Mouse (Mus musculus) embryonic facial prominence, embryonic 15.5 days (tissue): ENCODE measurements around the gene Anapc13. TPM values are rescaled to one million over a fixed set of nuclear protein-coding genes. Genes with fewer than 3 reads are reported as not detected.

Experiments used
- ATAC-seq: fragments of 200-750 bp; cut with Nextera tagmentation; 2 replicates; pipeline ENCODE4 v1.8.0; 2017; ENCODE audit warnings: low read depth, moderate TSS enrichment; ENCODE audit not compliant: insufficient number of reproducible peaks, low FRiP score, low TSS enrichment
- H3K27ac ChIP-seq: fragments of 300-500 bp; sonication (generic); replicated peaks from 2 replicates; pipeline ENCODE4 v1.5.1; 2015; ENCODE audit warnings: mild to moderate bottlenecking, inconsistent platforms
- H3K27me3 ChIP-seq: fragments of 300-500 bp; sonication (generic); 2 replicates; pipeline ENCODE4 v1.6.1; 2015; ENCODE audit warnings: inconsistent platforms
- H3K36me3 ChIP-seq: fragments of 300-500 bp; sonication (generic); 2 replicates; pipeline ENCODE4 v1.6.1; 2015; ENCODE audit warnings: mild to moderate bottlenecking, inconsistent platforms
- H3K4me1 ChIP-seq: fragments of 300-500 bp; sonication (generic); 2 replicates; pipeline ENCODE4 v1.6.1; 2015; ENCODE audit warnings: inconsistent platforms
- H3K4me2 ChIP-seq: fragments of 300-500 bp; sonication (generic); replicated peaks from 2 replicates; pipeline ENCODE4 v1.6.1; 2015; ENCODE audit warnings: mild to moderate bottlenecking, inconsistent platforms
- H3K4me3 ChIP-seq: fragments of 300-500 bp; sonication (generic); replicated peaks from 2 replicates; pipeline ENCODE4 v1.5.1; 2015; ENCODE audit warnings: mild to moderate bottlenecking, inconsistent platforms
- H3K9ac ChIP-seq: fragments of 300-500 bp; sonication (generic); 2 replicates; pipeline ENCODE4 v1.6.1; 2015; ENCODE audit warnings: inconsistent platforms
- H3K9me3 ChIP-seq: fragments of 300-500 bp; sonication (generic); replicated peaks from 2 replicates; pipeline ENCODE4 v1.6.1; 2016; ENCODE audit warnings: inconsistent platforms
- WGBS: fragments of 180-500 bp; shearing (Covaris S2); methylation state at CpG from one replicate; pipeline ENCODE4 v1.1.7; 2015; 5-methylcytosine and 5-hydroxymethylcytosine counted together
- polyA plus RNA-seq: library from polyadenylated mRNA; unstranded; fragments of >200 nt; fragmentation: Nextera tagmentation; extraction: Ambion mirVana; gene quantifications from 2 replicates; pipeline ENCODE4 v1.2.1, GENCODE M21; 2015

Anapc13 gene
- polyA plus RNA-seq, 1 experiment from 2014 or later = 182 TPM

GRCm38 (mm10) chr9:102631589-102632147 lies 5.6 kb downstream of the Anapc13 start:
- H3K4me3 ChIP-seq = no peak overlapping the region
- H3K9ac ChIP-seq = no peak overlapping the region
- H3K36me3 ChIP-seq = peaks cover 23% of the 10 kb centered on the region; the same call in 1 of the 2 replicates
- H3K9me3 ChIP-seq = no peaks in the 10 kb centered on the region
- H3K4me1 ChIP-seq = peaks cover 12% of the 10 kb centered on the region
- 45% methylated on average over 2 of the region's 2 CpGs for WGBS
- no peaks in the 10 kb centered on the region for H3K27me3 ChIP-seq
- H3K4me2 ChIP-seq = no peak overlapping the region
- peak overlapping the region; percentile 17; the same call in 1 of the 2 replicates for H3K27ac ChIP-seq
- no peak for ATAC-seq

GRCm38 (mm10) chr9:102632173-102632572 lies 6.1 kb downstream of the Anapc13 start:
- peak; percentile 68; the same call in 1 of the 2 replicates for ATAC-seq
- Histone ChIP-seq H3K9ac (no peak overlapping the region), H3K4me3 (no peak overlapping the region), H3K9me3 (no peaks in the 10 kb centered on the region), H3K4me2 (no peak overlapping the region), H3K36me3 (peaks cover 23% of the 10 kb centered on the region; the same call in 1 of the 2 replicates), H3K4me1 (peaks cover 14% of the 10 kb centered on the region), H3K27ac (peak overlapping the region; percentile 17; the same call in 1 of the 2 replicates), H3K27me3 (no peaks in the 10 kb centered on the region)
- WGBS = 78% methylated on average over 4 of the region's 4 CpGs

GRCm38 (mm10) chr9:102632923-102633537 lies 6.9 kb downstream of the Anapc13 start:
- peaks cover 23% of the 10 kb centered on the region; the same call in 1 of the 2 replicates for H3K36me3 ChIP-seq
- no peak overlapping the region for H3K4me3 ChIP-seq
- 60% methylated on average over 1 of the region's 1 CpGs for WGBS
- no peaks in the 10 kb centered on the region for H3K27me3 ChIP-seq
- no peak overlapping the region for H3K4me2 ChIP-seq
- no peaks in the 10 kb centered on the region for H3K9me3 ChIP-seq
- H3K9ac ChIP-seq = no peak overlapping the region
- H3K27ac ChIP-seq = no peak overlapping the region
- H3K4me1 ChIP-seq = peaks cover 17% of the 10 kb centered on the region
- ATAC-seq = no peak

- ATAC-seq = no peak
- H3K4me2 ChIP-seq = no peak overlapping the region
- WGBS = 67% methylated on average over 8 of the region's 8 CpGs
- no peak overlapping the region for H3K27ac ChIP-seq
- H3K9ac ChIP-seq = no peak overlapping the region
- peaks cover 25% of the 10 kb centered on the region for H3K4me1 ChIP-seq
- peaks cover 23% of the 10 kb centered on the region; the same call in 1 of the 2 replicates for H3K36me3 ChIP-seq
- H3K4me3 ChIP-seq = no peak overlapping the region
- H3K27me3 ChIP-seq = no peaks in the 10 kb centered on the region
- no peaks in the 10 kb centered on the region for H3K9me3 ChIP-seq
These were observed 8.4 kb downstream of the Anapc13 start for GRCm38 (mm10) chr9:102634453-102634852.

GRCm38 (mm10) chr9:102636553-102636952 lies 10.5 kb downstream of the Anapc13 start:
- H3K27me3 ChIP-seq = no peaks in the 10 kb centered on the region
- H3K4me3 ChIP-seq = no peak overlapping the region
- H3K4me1 ChIP-seq = peaks cover 31% of the 10 kb centered on the region
- WGBS = 2% methylated on average over 4 of the region's 4 CpGs
- H3K9ac ChIP-seq = no peak overlapping the region
- ATAC-seq = no peak
- H3K4me2 ChIP-seq = no peak overlapping the region
- no peaks in the 10 kb centered on the region for H3K9me3 ChIP-seq
- peaks cover 14% of the 10 kb centered on the region; the same call in 1 of the 2 replicates for H3K36me3 ChIP-seq
- H3K27ac ChIP-seq = peak overlapping the region; percentile 65; the same call in 1 of the 2 replicates

- peaks cover 37% of the 10 kb centered on the region for H3K4me1 ChIP-seq
- H3K36me3 ChIP-seq = peaks cover 12% of the 10 kb centered on the region; the same call in 1 of the 2 replicates
- WGBS = 66% methylated on average over 4 of the region's 4 CpGs
- no peak overlapping the region for H3K4me3 ChIP-seq
- H3K9me3 ChIP-seq = no peaks in the 10 kb centered on the region
- H3K4me2 ChIP-seq = no peak overlapping the region
- peak overlapping the region; percentile 65; the same call in 1 of the 2 replicates for H3K27ac ChIP-seq
- no peak for ATAC-seq
- no peak overlapping the region for H3K9ac ChIP-seq
- H3K27me3 ChIP-seq = no peaks in the 10 kb centered on the region
These were observed 11.0 kb downstream of the Anapc13 start for GRCm38 (mm10) chr9:102637115-102637514.

- Histone ChIP-seq H3K4me3 (no peak overlapping the region), H3K4me2 (no peak overlapping the region), H3K36me3 (peaks cover 8% of the 10 kb centered on the region; the same call in 1 of the 2 replicates), H3K27me3 (no peaks in the 10 kb centered on the region), H3K9me3 (no peaks in the 10 kb centered on the region), H3K27ac (peak overlapping the region; percentile 60), H3K4me1 (peaks cover 55% of the 10 kb centered on the region), H3K9ac (no peak overlapping the region)
- ATAC-seq = no peak
- WGBS = 33% methylated on average over 7 of the region's 7 CpGs
These were observed 12.9 kb downstream of the Anapc13 start for GRCm38 (mm10) chr9:102638963-102639362.

- H3K9ac ChIP-seq = no peak overlapping the region
- H3K27ac ChIP-seq = peak overlapping the region; percentile 60; the same call in 1 of the 2 replicates
- H3K4me3 ChIP-seq = no peak overlapping the region
- H3K4me2 ChIP-seq = no peak overlapping the region
- ATAC-seq = no peak
- H3K4me1 ChIP-seq = peaks cover 61% of the 10 kb centered on the region
- no peaks in the 10 kb centered on the region for H3K9me3 ChIP-seq
- 0 out of 2 replicates have a peak, but pooled peaks cover 3% of the 10 kb centered on the region for H3K36me3 ChIP-seq
- WGBS = 73% methylated on average over 8 of the region's 8 CpGs
- H3K27me3 ChIP-seq = no peaks in the 10 kb centered on the region
These were observed 13.4 kb downstream of the Anapc13 start for GRCm38 (mm10) chr9:102639510-102639909.

- H3K27me3 ChIP-seq = no peaks in the 10 kb centered on the region
- WGBS = 58% methylated on average over 6 of the region's 6 CpGs
- H3K4me2 ChIP-seq = no peak overlapping the region
- H3K9ac ChIP-seq = no peak overlapping the region
- no peak for ATAC-seq
- H3K9me3 ChIP-seq = no peaks in the 10 kb centered on the region
- H3K4me1 ChIP-seq = peaks cover 79% of the 10 kb centered on the region
- H3K36me3 ChIP-seq = no peaks in the 10 kb centered on the region
- no peak overlapping the region for H3K4me3 ChIP-seq
- H3K27ac ChIP-seq = no peak overlapping the region
These were observed 15.4 kb downstream of the Anapc13 start for GRCm38 (mm10) chr9:102641531-102641930.

- H3K27ac ChIP-seq = peak overlapping the region; percentile 96
- H3K36me3 ChIP-seq = no peaks in the 10 kb centered on the region
- no peak overlapping the region for H3K4me3 ChIP-seq
- no peak; the same call in 1 of the 2 replicates for ATAC-seq
- H3K9ac ChIP-seq = no peak overlapping the region
- no peaks in the 10 kb centered on the region for H3K9me3 ChIP-seq
- 13% methylated on average over 8 of the region's 8 CpGs for WGBS
- H3K27me3 ChIP-seq = no peaks in the 10 kb centered on the region
- H3K4me2 ChIP-seq = peak overlapping the region; percentile 45
- peaks cover 68% of the 10 kb centered on the region for H3K4me1 ChIP-seq
These were observed 17.0 kb downstream of the Anapc13 start for GRCm38 (mm10) chr9:102643071-102643485.

- Histone ChIP-seq H3K4me2 (peak overlapping the region; percentile 45), H3K9me3 (no peaks in the 10 kb centered on the region), H3K27me3 (no peaks in the 10 kb centered on the region), H3K4me3 (peak overlapping the region; percentile 10; the same call in 1 of the 2 replicates), H3K9ac (no peak overlapping the region), H3K4me1 (peaks cover 66% of the 10 kb centered on the region), H3K36me3 (no peaks in the 10 kb centered on the region), H3K27ac (peak overlapping the region; percentile 96)
- ATAC-seq = peak; percentile 91
- 4% methylated on average over 10 of the region's 10 CpGs for WGBS
These were observed 17.5 kb downstream of the Anapc13 start for GRCm38 (mm10) chr9:102643486-102644101.
